Mouse (Mus musculus): ENCODE results near the gene Cdc37l1. TPM values are rescaled to one million over a fixed set of nuclear protein-coding genes. Genes with fewer than 3 reads are reported as not detected.

Cdc37l1 gene
- polyA plus RNA-seq, 1 experiment from 2014 or later: 41.2 TPM

DNA sequence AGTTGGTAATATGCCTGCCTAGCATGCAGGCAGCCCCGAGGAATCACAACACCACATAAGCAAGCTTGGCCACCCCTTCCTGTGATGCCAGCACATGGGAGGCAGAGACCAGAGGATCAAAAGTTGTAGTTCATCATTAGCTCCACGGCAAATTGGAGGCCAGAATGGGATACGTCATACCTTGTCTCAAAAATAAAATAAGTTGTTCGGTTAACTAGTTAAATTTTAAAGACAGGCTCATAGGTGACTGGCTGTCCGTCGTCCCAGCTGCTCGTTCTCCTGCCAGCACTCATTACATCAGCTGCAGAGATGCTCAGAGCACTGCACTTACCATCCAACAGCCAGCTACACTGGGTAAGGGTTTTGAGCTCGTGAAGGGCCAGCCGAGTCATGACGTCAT is 47.4 kb downstream of the Cdc37l1 start:
- no peak for ATAC-seq
- Histone ChIP-seq H3K9me3 (ENCODE audit: control insufficient read depth, low read length) (no peaks in the 10 kb centered on the region), H3K4me3 (ENCODE audit: low read length) (no peak overlapping the region), H3K36me3 (ENCODE audit: control insufficient read depth, insufficient read depth, low read length) (peaks cover 7% of the 10 kb centered on the region), H3K9ac (ENCODE audit: low read depth, low read length) (no peak overlapping the region), H3K4me2 (ENCODE audit: low read length) (no peak overlapping the region), H3K4me1 (ENCODE audit: control insufficient read depth, insufficient read depth, low read depth, low read length) (no peaks in the 10 kb centered on the region), H3K27ac (ENCODE audit: low read depth, low read length) (no peak overlapping the region), H3K27me3 (replicated peaks; ENCODE audit: control insufficient read depth, insufficient read depth, low read length) (no peaks in the 10 kb centered on the region)
- 88% methylated on average over 10 of the region's 10 CpGs for WGBS

- ATAC-seq: no peak
- Histone ChIP-seq H3K9ac (ENCODE audit: low read depth, low read length) (no peak overlapping the region), H3K9me3 (ENCODE audit: control insufficient read depth, low read length) (no peaks in the 10 kb centered on the region), H3K4me2 (ENCODE audit: low read length) (no peak overlapping the region), H3K27ac (ENCODE audit: low read depth, low read length) (no peak overlapping the region), H3K4me1 (ENCODE audit: control insufficient read depth, insufficient read depth, low read depth, low read length) (peaks cover 2% of the 10 kb centered on the region; the same call in 1 of the 2 replicates), H3K27me3 (replicated peaks; ENCODE audit: control insufficient read depth, insufficient read depth, low read length) (no peaks in the 10 kb centered on the region), H3K4me3 (ENCODE audit: low read length) (no peak overlapping the region), H3K36me3 (ENCODE audit: control insufficient read depth, insufficient read depth, low read length) (peaks cover 7% of the 10 kb centered on the region)
Measured at GRCm38 (mm10) chr19:29039334-29039733, 49.2 kb downstream of the Cdc37l1 start.

DNA sequence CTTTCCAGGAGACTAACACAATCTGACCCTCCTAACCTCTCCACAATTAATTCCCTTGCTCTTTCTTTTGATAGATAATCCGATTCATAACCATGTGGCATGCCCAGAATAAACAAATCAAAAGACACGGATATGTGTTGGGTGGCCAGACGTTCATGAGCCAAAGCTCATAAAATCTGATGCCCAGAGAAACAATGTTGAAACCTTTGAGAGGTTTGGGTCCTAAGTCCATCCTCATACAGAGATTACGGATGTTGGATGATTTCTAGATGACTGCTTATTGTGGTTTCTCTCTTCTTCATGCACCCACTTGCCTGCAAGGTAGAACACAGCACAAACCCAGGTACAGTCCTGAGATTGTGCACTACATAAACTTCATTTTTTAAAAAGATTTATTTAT is 50.1 kb downstream of the Cdc37l1 start:
- Histone ChIP-seq H3K27me3 (replicated peaks; ENCODE audit: control insufficient read depth, insufficient read depth, low read length) (no peaks in the 10 kb centered on the region), H3K36me3 (ENCODE audit: control insufficient read depth, insufficient read depth, low read length) (peaks cover 7% of the 10 kb centered on the region), H3K9me3 (ENCODE audit: control insufficient read depth, low read length) (no peaks in the 10 kb centered on the region), H3K4me3 (ENCODE audit: low read length) (no peak overlapping the region), H3K4me2 (ENCODE audit: low read length) (no peak overlapping the region), H3K27ac (ENCODE audit: low read depth, low read length) (no peak overlapping the region), H3K4me1 (ENCODE audit: control insufficient read depth, insufficient read depth, low read depth, low read length) (peaks cover 2% of the 10 kb centered on the region; the same call in 1 of the 2 replicates), H3K9ac (ENCODE audit: low read depth, low read length) (no peak overlapping the region)
- WGBS: 95% methylated on average over 4 of the region's 4 CpGs
- no peak for ATAC-seq

- WGBS: 90% methylated on average over 6 of the region's 6 CpGs
- H3K9me3 ChIP-seq (ENCODE audit: control insufficient read depth, low read length): no peaks in the 10 kb centered on the region
- no peak overlapping the region for H3K27ac ChIP-seq (ENCODE audit: low read depth, low read length)
- H3K4me2 ChIP-seq (ENCODE audit: low read length): no peak overlapping the region
- H3K4me1 ChIP-seq (ENCODE audit: control insufficient read depth, insufficient read depth, low read depth, low read length): peaks cover 12% of the 10 kb centered on the region
- no peak for ATAC-seq
- H3K36me3 ChIP-seq (ENCODE audit: control insufficient read depth, insufficient read depth, low read length): peaks cover 3% of the 10 kb centered on the region; the same call in 1 of the 2 replicates
- no peak overlapping the region for H3K9ac ChIP-seq (ENCODE audit: low read depth, low read length)
- H3K27me3 ChIP-seq (replicated peaks; ENCODE audit: control insufficient read depth, insufficient read depth, low read length): no peaks in the 10 kb centered on the region
- no peak overlapping the region for H3K4me3 ChIP-seq (ENCODE audit: low read length)
Measured at GRCm38 (mm10) chr19:29042143-29042542, 52.0 kb downstream of the Cdc37l1 start.

- peaks cover 12% of the 10 kb centered on the region for H3K4me1 ChIP-seq (ENCODE audit: control insufficient read depth, insufficient read depth, low read depth, low read length)
- H3K4me2 ChIP-seq (ENCODE audit: low read length): no peak overlapping the region
- no peaks in the 10 kb centered on the region for H3K27me3 ChIP-seq (replicated peaks; ENCODE audit: control insufficient read depth, insufficient read depth, low read length)
- WGBS: 90% methylated on average over 9 of the region's 9 CpGs
- H3K36me3 ChIP-seq (ENCODE audit: control insufficient read depth, insufficient read depth, low read length): peaks cover 2% of the 10 kb centered on the region; the same call in 1 of the 2 replicates
- no peak overlapping the region for H3K9ac ChIP-seq (ENCODE audit: low read depth, low read length)
- no peak overlapping the region for H3K27ac ChIP-seq (ENCODE audit: low read depth, low read length)
- H3K9me3 ChIP-seq (ENCODE audit: control insufficient read depth, low read length): no peaks in the 10 kb centered on the region
- ATAC-seq: no peak
- H3K4me3 ChIP-seq (ENCODE audit: low read length): no peak overlapping the region
Measured at GRCm38 (mm10) chr19:29042647-29043046, 52.5 kb downstream of the Cdc37l1 start.

DNA sequence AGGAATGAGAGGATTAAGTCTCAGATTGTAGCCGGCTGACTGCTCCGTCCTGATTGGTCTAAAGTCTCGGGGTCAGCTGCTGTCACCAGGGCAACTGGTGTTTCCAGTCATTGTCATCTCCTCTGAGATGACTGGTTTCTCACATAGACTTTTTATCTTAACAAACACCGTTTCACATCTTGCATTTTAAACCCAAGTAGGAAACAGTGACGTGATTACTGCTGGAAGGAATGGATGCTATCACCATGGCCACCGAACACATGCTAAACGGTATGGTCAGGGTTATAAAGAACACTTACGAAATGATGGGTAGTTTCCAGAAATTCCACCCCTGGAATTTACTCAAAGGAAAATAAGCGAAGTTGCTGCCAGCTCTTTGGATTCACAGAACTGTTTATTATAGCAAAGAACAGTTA is 54.2 kb downstream of the Cdc37l1 start:
- H3K27ac ChIP-seq (ENCODE audit: low read depth, low read length): no peak overlapping the region
- peaks cover 2% of the 10 kb centered on the region; the same call in 1 of the 2 replicates for H3K36me3 ChIP-seq (ENCODE audit: control insufficient read depth, insufficient read depth, low read length)
- peaks cover 13% of the 10 kb centered on the region for H3K4me1 ChIP-seq (ENCODE audit: control insufficient read depth, insufficient read depth, low read depth, low read length)
- no peak overlapping the region for H3K4me3 ChIP-seq (ENCODE audit: low read length)
- H3K27me3 ChIP-seq (replicated peaks; ENCODE audit: control insufficient read depth, insufficient read depth, low read length): no peaks in the 10 kb centered on the region
- ATAC-seq: no peak
- no peaks in the 10 kb centered on the region for H3K9me3 ChIP-seq (ENCODE audit: control insufficient read depth, low read length)
- 28% methylated on average over 9 of the region's 9 CpGs for WGBS
- H3K4me2 ChIP-seq (ENCODE audit: low read length): peak overlapping the region; percentile 11; the same call in 1 of the 2 replicates
- no peak overlapping the region for H3K9ac ChIP-seq (ENCODE audit: low read depth, low read length)

DNA sequence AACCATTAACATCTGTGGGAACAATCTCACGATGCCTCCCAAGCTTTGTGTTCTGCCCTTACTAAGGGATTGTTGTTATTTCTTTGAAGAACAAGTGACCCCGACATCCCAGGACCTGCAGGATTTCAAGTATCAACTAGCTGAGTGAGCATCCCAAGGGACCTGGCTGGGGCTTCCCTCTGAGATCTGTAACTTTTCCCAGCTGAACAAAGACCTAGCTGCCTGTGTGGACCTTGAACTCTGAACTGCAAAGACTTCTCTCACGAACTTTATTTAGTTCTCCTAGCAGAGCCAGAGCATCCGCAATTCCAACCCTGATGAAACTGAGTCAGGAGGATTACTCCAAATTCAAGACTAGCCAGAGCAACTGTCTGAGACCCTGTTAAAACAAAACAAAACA is 55.2 kb downstream of the Cdc37l1 start:
- no peak for ATAC-seq

GRCm38 (mm10) chr19:29045956-29046650 is 56.0 kb downstream of the Cdc37l1 start:
- Histone ChIP-seq H3K27me3 (replicated peaks; ENCODE audit: control insufficient read depth, insufficient read depth, low read length) (no peaks in the 10 kb centered on the region), H3K4me3 (ENCODE audit: low read length) (peak overlapping the region; percentile 62), H3K4me2 (ENCODE audit: low read length) (peak overlapping the region; percentile 76), H3K9ac (ENCODE audit: low read depth, low read length) (no peak overlapping the region), H3K9me3 (ENCODE audit: control insufficient read depth, low read length) (no peaks in the 10 kb centered on the region), H3K4me1 (ENCODE audit: control insufficient read depth, insufficient read depth, low read depth, low read length) (peaks cover 13% of the 10 kb centered on the region), H3K27ac (ENCODE audit: low read depth, low read length) (no peak overlapping the region), H3K36me3 (ENCODE audit: control insufficient read depth, insufficient read depth, low read length) (no peaks in the 10 kb centered on the region)
- 57% methylated on average over 15 of the region's 15 CpGs for WGBS
- ATAC-seq: no peak

More for the DNA sequence above, 55.2 kb downstream of the Cdc37l1 start:
- WGBS: 64% methylated on average over 4 of the region's 4 CpGs
- no peak overlapping the region for H3K27ac ChIP-seq (ENCODE audit: low read depth, low read length)
- H3K4me2 ChIP-seq (ENCODE audit: low read length): peak overlapping the region; percentile 76
- no peaks in the 10 kb centered on the region for H3K36me3 ChIP-seq (ENCODE audit: control insufficient read depth, insufficient read depth, low read length)
- no peak overlapping the region for H3K9ac ChIP-seq (ENCODE audit: low read depth, low read length)
- no peaks in the 10 kb centered on the region for H3K9me3 ChIP-seq (ENCODE audit: control insufficient read depth, low read length)
- H3K27me3 ChIP-seq (replicated peaks; ENCODE audit: control insufficient read depth, insufficient read depth, low read length): no peaks in the 10 kb centered on the region
- H3K4me3 ChIP-seq (ENCODE audit: low read length): no peak overlapping the region
- peaks cover 13% of the 10 kb centered on the region for H3K4me1 ChIP-seq (ENCODE audit: control insufficient read depth, insufficient read depth, low read depth, low read length)

GRCm38 (mm10) chr19:29046961-29047333 is 56.8 kb downstream of the Cdc37l1 start:
- WGBS: 26% methylated on average over 4 of the region's 4 CpGs
- H3K36me3 ChIP-seq (ENCODE audit: control insufficient read depth, insufficient read depth, low read length): no peaks in the 10 kb centered on the region
- H3K4me3 ChIP-seq (ENCODE audit: low read length): peak overlapping the region; percentile 62
- peak overlapping the region; percentile 79 for H3K9ac ChIP-seq (ENCODE audit: low read depth, low read length)
- peaks cover 13% of the 10 kb centered on the region for H3K4me1 ChIP-seq (ENCODE audit: control insufficient read depth, insufficient read depth, low read depth, low read length)
- H3K27ac ChIP-seq (ENCODE audit: low read depth, low read length): peak overlapping the region; percentile 76
- H3K9me3 ChIP-seq (ENCODE audit: control insufficient read depth, low read length): no peaks in the 10 kb centered on the region
- ATAC-seq: no peak
- peak overlapping the region; percentile 76 for H3K4me2 ChIP-seq (ENCODE audit: low read length)
- H3K27me3 ChIP-seq (replicated peaks; ENCODE audit: control insufficient read depth, insufficient read depth, low read length): no peaks in the 10 kb centered on the region

Data from hindbrain, embryonic 16.5 days (tissue).